Mouse (Mus musculus): ENCODE data around the gene Dok5. TPM values are rescaled to one million over a fixed set of nuclear protein-coding genes. Genes with fewer than 3 reads are reported as not detected.

Dok5 gene
- total and polyA plus RNA-seq, 2 experiments from 2014 or later, result 29.7 to 38.0 TPM

GRCm38 (mm10) chr2:170755817-170756216 lies 24.2 kb downstream of the Dok5 start:
- H3K4me3 ChIP-seq (ENCODE audit: low read length), result no peak overlapping the region
- ATAC-seq (no peak), DNase-seq (ENCODE audit: low spot score) (no peak)
- no peak overlapping the region for H3K4me2 ChIP-seq (ENCODE audit: low read depth, low read length)
- no peaks in the 10 kb centered on the region for H3K27me3 ChIP-seq (ENCODE audit: insufficient read depth, low read length)
- 60% methylated on average over 2 of the region's 2 CpGs for WGBS
- H3K9ac ChIP-seq (replicated peaks; ENCODE audit: low read length), result no peak overlapping the region
- H3K9me3 ChIP-seq (ENCODE audit: low read length), result no peaks in the 10 kb centered on the region
- H3K27ac ChIP-seq, result no peak overlapping the region
- no peaks in the 10 kb centered on the region for H3K36me3 ChIP-seq (ENCODE audit: insufficient read depth, low read length)
- TF ChIP-seq CTCF (IDR thresholded peaks at IDR 0.05; ENCODE audit: low read depth), result no peak
- peaks cover 18% of the 10 kb centered on the region for H3K4me1 ChIP-seq (ENCODE audit: insufficient read depth, low read length)

- DNase-seq (ENCODE audit: low spot score), result no peak
- Histone ChIP-seq H3K4me3 (ENCODE audit: low read length) (no peak overlapping the region), H3K36me3 (ENCODE audit: insufficient read depth, low read length) (no peaks in the 10 kb centered on the region), H3K9me3 (ENCODE audit: low read length) (no peaks in the 10 kb centered on the region), H3K9ac (replicated peaks; ENCODE audit: low read length) (no peak overlapping the region; the same call in 1 of the 2 replicates), H3K27ac (peak overlapping the region; percentile 43; the same call in 1 of the 2 replicates), H3K4me2 (ENCODE audit: low read depth, low read length) (no peak overlapping the region; the same call in 1 of the 2 replicates), H3K27me3 (ENCODE audit: insufficient read depth, low read length) (no peaks in the 10 kb centered on the region), H3K4me1 (ENCODE audit: insufficient read depth, low read length) (peaks cover 18% of the 10 kb centered on the region)
- no peak for TF ChIP-seq CTCF (IDR thresholded peaks at IDR 0.05; ENCODE audit: low read depth)
- 40% methylated on average over 7 of the region's 7 CpGs for WGBS
- peak; percentile 7; the same call in 1 of the 2 replicates for ATAC-seq
Measured at GRCm38 (mm10) chr2:170756667-170757066, 25.1 kb downstream of the Dok5 start.

GRCm38 (mm10) chr2:170757228-170757875 lies 25.7 kb downstream of the Dok5 start:
- no peak overlapping the region for H3K4me3 ChIP-seq (ENCODE audit: low read length)
- peak; percentile 69 for DNase-seq (ENCODE audit: low spot score)
- WGBS, result 24% methylated on average over 14 of the region's 14 CpGs
- H3K27ac ChIP-seq, result peak overlapping the region; percentile 43; the same call in 1 of the 2 replicates
- H3K9me3 ChIP-seq (ENCODE audit: low read length), result no peaks in the 10 kb centered on the region
- H3K4me1 ChIP-seq (ENCODE audit: insufficient read depth, low read length), result peaks cover 18% of the 10 kb centered on the region
- H3K27me3 ChIP-seq (ENCODE audit: insufficient read depth, low read length), result no peaks in the 10 kb centered on the region
- ATAC-seq, result peak; percentile 72
- H3K9ac ChIP-seq (replicated peaks; ENCODE audit: low read length), result peak overlapping the region; percentile 6; the same call in 1 of the 2 replicates
- no peaks in the 10 kb centered on the region for H3K36me3 ChIP-seq (ENCODE audit: insufficient read depth, low read length)
- TF ChIP-seq CTCF (IDR thresholded peaks at IDR 0.05; ENCODE audit: low read depth), result no peak
- H3K4me2 ChIP-seq (ENCODE audit: low read depth, low read length), result no peak overlapping the region; the same call in 1 of the 2 replicates

GRCm38 (mm10) chr2:170758201-170758600 lies 26.6 kb downstream of the Dok5 start:
- no peaks in the 10 kb centered on the region for H3K9me3 ChIP-seq (ENCODE audit: low read length)
- no peak overlapping the region for H3K4me3 ChIP-seq (ENCODE audit: low read length)
- H3K27me3 ChIP-seq (ENCODE audit: insufficient read depth, low read length), result no peaks in the 10 kb centered on the region
- no peaks in the 10 kb centered on the region for H3K36me3 ChIP-seq (ENCODE audit: insufficient read depth, low read length)
- peaks cover 13% of the 10 kb centered on the region; the same call in 1 of the 2 replicates for H3K4me1 ChIP-seq (ENCODE audit: insufficient read depth, low read length)
- peak; percentile 41; the same call in 1 of the 2 replicates for ATAC-seq
- no peak overlapping the region for H3K9ac ChIP-seq (replicated peaks; ENCODE audit: low read length)
- 49% methylated on average over 5 of the region's 5 CpGs for WGBS
- no peak for TF ChIP-seq CTCF (IDR thresholded peaks at IDR 0.05; ENCODE audit: low read depth)
- H3K4me2 ChIP-seq (ENCODE audit: low read depth, low read length), result no peak overlapping the region
- DNase-seq (ENCODE audit: low spot score), result peak; percentile 73
- no peak overlapping the region for H3K27ac ChIP-seq

GRCm38 (mm10) chr2:170764704-170765103 lies 33.1 kb downstream of the Dok5 start:
- Histone ChIP-seq H3K4me1 (ENCODE audit: insufficient read depth, low read length) (no peaks in the 10 kb centered on the region), H3K27me3 (ENCODE audit: insufficient read depth, low read length) (no peaks in the 10 kb centered on the region), H3K27ac (no peak overlapping the region), H3K9me3 (ENCODE audit: low read length) (no peaks in the 10 kb centered on the region), H3K36me3 (ENCODE audit: insufficient read depth, low read length) (no peaks in the 10 kb centered on the region), H3K9ac (replicated peaks; ENCODE audit: low read length) (no peak overlapping the region), H3K4me2 (ENCODE audit: low read depth, low read length) (no peak overlapping the region), H3K4me3 (ENCODE audit: low read length) (no peak overlapping the region)
- DNase-seq (ENCODE audit: low spot score) (no peak), ATAC-seq (no peak)
- TF ChIP-seq CTCF (IDR thresholded peaks at IDR 0.05; ENCODE audit: low read depth), result no peak
- 75% methylated on average over 3 of the region's 3 CpGs for WGBS

GRCm38 (mm10) chr2:170767243-170767642 lies 35.6 kb downstream of the Dok5 start:
- H3K4me3 ChIP-seq (ENCODE audit: low read length), result no peak overlapping the region
- no peak for TF ChIP-seq CTCF (IDR thresholded peaks at IDR 0.05; ENCODE audit: low read depth)
- H3K9ac ChIP-seq (replicated peaks; ENCODE audit: low read length), result no peak overlapping the region
- no peak for DNase-seq (ENCODE audit: low spot score)
- no peak overlapping the region for H3K4me2 ChIP-seq (ENCODE audit: low read depth, low read length)
- no peaks in the 10 kb centered on the region for H3K4me1 ChIP-seq (ENCODE audit: insufficient read depth, low read length)
- H3K27me3 ChIP-seq (ENCODE audit: insufficient read depth, low read length), result no peaks in the 10 kb centered on the region
- no peak overlapping the region for H3K27ac ChIP-seq
- no peak for ATAC-seq
- no peaks in the 10 kb centered on the region for H3K9me3 ChIP-seq (ENCODE audit: low read length)
- WGBS, result 38% methylated on average over 8 of the region's 8 CpGs
- no peaks in the 10 kb centered on the region for H3K36me3 ChIP-seq (ENCODE audit: insufficient read depth, low read length)

- H3K36me3 ChIP-seq (ENCODE audit: insufficient read depth, low read length), result no peaks in the 10 kb centered on the region
- H3K9ac ChIP-seq (replicated peaks; ENCODE audit: low read length), result no peak overlapping the region
- no peak overlapping the region for H3K4me3 ChIP-seq (ENCODE audit: low read length)
- ATAC-seq (no peak), DNase-seq (ENCODE audit: low spot score) (no peak)
- H3K27ac ChIP-seq, result no peak overlapping the region
- WGBS, result 87% methylated on average over 6 of the region's 6 CpGs
- no peak overlapping the region for H3K4me2 ChIP-seq (ENCODE audit: low read depth, low read length)
- H3K4me1 ChIP-seq (ENCODE audit: insufficient read depth, low read length), result no peaks in the 10 kb centered on the region
- TF ChIP-seq CTCF (IDR thresholded peaks at IDR 0.05; ENCODE audit: low read depth), result no peak
- H3K9me3 ChIP-seq (ENCODE audit: low read length), result no peaks in the 10 kb centered on the region
- no peaks in the 10 kb centered on the region for H3K27me3 ChIP-seq (ENCODE audit: insufficient read depth, low read length)
Measured at GRCm38 (mm10) chr2:170768699-170769098, 37.1 kb downstream of the Dok5 start.
